Mouse (Mus musculus) brain, embryonic 14.5 days (tissue): ENCODE measurements around the gene Mmp13.
"Not testable (repeated sequence)": the region's sequence is repeated elsewhere in the genome, so short reads cannot be mapped to it uniquely, and the experiment has no call there.

Source experiments
- CTCF ChIP-seq: fragments of 200-500 bp; IDR thresholded peaks from 2 replicates; pipeline ENCODE4 v1.5.1; 2012; ENCODE audit warnings: inconsistent platforms, mild to moderate bottlenecking, moderate library complexity, borderline replicate concordance; ENCODE audit not compliant: insufficient read depth, insufficient read length; ENCODE audit errors: extremely low read depth
- POLR2A ChIP-seq: fragments of 200-500 bp; IDR thresholded peaks from 2 replicates; pipeline ENCODE4 v1.6.1; 2012; ENCODE audit warnings: mild to moderate bottlenecking, inconsistent platforms, borderline replicate concordance; ENCODE audit not compliant: poor library complexity, insufficient read depth, insufficient read length, severe bottlenecking; ENCODE audit errors: extremely low read depth

DNA sequence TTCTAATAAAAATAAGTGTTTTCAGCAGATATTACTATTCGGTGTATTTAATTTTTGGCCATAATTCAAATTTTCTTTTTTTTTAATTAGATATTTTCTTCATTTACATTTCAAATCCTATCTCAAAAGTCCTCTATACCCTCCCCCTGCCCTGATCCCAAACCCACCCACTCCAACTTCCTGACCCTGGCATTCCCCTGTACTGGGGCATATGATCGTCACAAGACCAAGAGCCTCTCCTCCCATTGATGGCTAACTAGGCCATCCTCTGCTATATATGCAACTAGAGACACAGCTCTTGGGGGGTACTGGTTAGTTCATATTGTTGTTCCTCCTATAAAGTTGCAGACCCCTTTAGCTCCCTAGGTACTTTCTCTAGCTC is 11.0 kb downstream of the Mmp13 start:
- not testable (repeated sequence) for TF ChIP-seq CTCF, POLR2A
